Mouse (Mus musculus) left cerebral cortex, adult 2 months (tissue): ENCODE measurements around the gene Foxs1. TPM values are rescaled to one million over a fixed set of nuclear protein-coding genes. Genes with fewer than 3 reads are reported as not detected.

Source experiments
- DNase-seq, 2 experiments: peaks; one replicate each; pipeline ENCODE4 v3.0.0; 2021 to 2022; ENCODE audit warnings: low spot score in 2 of 2, mixed read lengths in 1 of 2; ENCODE audit errors: extremely low spot score in 1 of 2
- H3K27ac ChIP-seq: fragments of 200-600 bp; 2 replicates; pipeline ENCODE4 v1.8.1; 2022
- H3K4me3 ChIP-seq: fragments of 200-600 bp; 2 replicates; pipeline ENCODE4 v1.8.1; 2022
- CTCF ChIP-seq: fragments of 200-600 bp; IDR thresholded peaks from 2 replicates; pipeline ENCODE4 v1.8.1; 2022; ENCODE audit warnings: antibody characterized with exemption, mild to moderate bottlenecking, moderate library complexity
- intact Hi-C: fragments of 180-260 bp; cut with DNase I; formaldehyde crosslinking; loops from one replicate; pipeline ENCODE4 v1.15.1; 2025
- long read RNA-seq, 2 experiments: library from polyadenylated mRNA; stranded (forward); transcript quantifications; one replicate each; pipeline ENCODE4 v2.0.0; 2021; ENCODE audit warnings: borderline mapping rate in 2 of 2
- total RNA-seq, 2 experiments: library from RNA; stranded (reverse); gene quantifications; 2 replicates each; pipeline ENCODE4 v1.2.3; 2021

The Foxs1 gene
- total RNA-seq: under 1 TPM; 0.34 to 0.44 TPM
- long read RNA-seq, experiment 1: 0 reads
- long read RNA-seq, experiment 2: 0 reads

GRCm38 (mm10) chr2:152933048-152933447 lies at the start of gene Foxs1:
Gene Foxs1 (minus strand): TSS chr2:152933208.
- no peak for DNase-seq
- no peak for TF ChIP-seq CTCF
- Histone ChIP-seq H3K27ac (no peak within 1 kb of the TSS), H3K4me3 (no peak within 1 kb of the TSS)
- intact Hi-C loops: no loop called here

GRCm38 (mm10) chr2:152976991-152977390 lies 44.0 kb upstream of the Foxs1 start:
- no peak for DNase-seq
- no peak overlapping the region for H3K27ac ChIP-seq
- TF ChIP-seq CTCF: no peak
- H3K4me3 ChIP-seq: no peak overlapping the region
- intact Hi-C loops: no loop called here

GRCm38 (mm10) chr2:152965555-152965954 lies 32.5 kb upstream of the Foxs1 start:
- DNase-seq: no peak
- TF ChIP-seq CTCF: no peak
- no peak overlapping the region for H3K27ac ChIP-seq
- no peak overlapping the region for H3K4me3 ChIP-seq
- intact Hi-C loops: no loop called here

- TF ChIP-seq CTCF: no peak
These were observed 29.2 kb upstream of the Foxs1 start, which contains the start of gene Ttll9 for GRCm38 (mm10) chr2:152962091-152962793. Gene Ttll9 (plus strand): TSS chr2:152962485.

GRCm38 (mm10) chr2:152958116-152958515 lies 25.1 kb upstream of the Foxs1 start:
- intact Hi-C loops: no loop called here
- DNase-seq: no peak
- Histone ChIP-seq H3K4me3 (no peak overlapping the region), H3K27ac (no peak overlapping the region)
- no peak for TF ChIP-seq CTCF

More at GRCm38 (mm10) chr2:152962091-152962793, 29.2 kb upstream of the Foxs1 start, which contains the start of gene Ttll9:
- peak; percentile 72 to 82 for DNase-seq
- Histone ChIP-seq H3K27ac (no peak within 1 kb of the TSS), H3K4me3 (peak within 1 kb of the TSS; percentile 63)
- intact Hi-C loops: loop anchor here (5.0 kb wide), 1 partner anchor 50 kb away; no protein-coding TSS in a partner anchor

- TF ChIP-seq CTCF: no peak
- Histone ChIP-seq H3K27ac (peak overlapping the region; percentile 93), H3K4me3 (peak overlapping the region; percentile 92)
- no peak for DNase-seq
- intact Hi-C loops: no loop called here
These were observed 19.1 kb upstream of the Foxs1 start for GRCm38 (mm10) chr2:152951850-152952720.

GRCm38 (mm10) chr2:152951065-152951849 lies 18.2 kb upstream of the Foxs1 start, which contains the start of gene Dusp15:
Gene Dusp15 (minus strand): TSS chr2:152951698.
- intact Hi-C loops: no loop called here
- peak; percentile 72 to 74 for DNase-seq
- peak; percentile 30 for TF ChIP-seq CTCF
- Histone ChIP-seq H3K27ac (peak within 1 kb of the TSS; percentile 93), H3K4me3 (peak within 1 kb of the TSS; percentile 92)

GRCm38 (mm10) chr2:152950358-152951064 lies 17.5 kb upstream of the Foxs1 start:
- no peak for DNase-seq
- no peak for TF ChIP-seq CTCF
- intact Hi-C loops: no loop called here

GRCm38 (mm10) chr2:152948438-152949020 lies 15.5 kb upstream of the Foxs1 start:
- Histone ChIP-seq H3K4me3 (no peak overlapping the region), H3K27ac (no peak overlapping the region)
- no peak for TF ChIP-seq CTCF
- no peak for DNase-seq
- intact Hi-C loops: loop anchor here (5.0 kb wide), 1 partner anchor 69 kb away; the partner anchor contains the start of gene Pdrg1

More at GRCm38 (mm10) chr2:152950358-152951064, 17.5 kb upstream of the Foxs1 start:
- H3K4me3 ChIP-seq: peak overlapping the region; percentile 92
- no peak overlapping the region for H3K27ac ChIP-seq

- intact Hi-C loops: loop anchor here (5.0 kb wide), 1 partner anchor 70 kb away; the partner anchor contains the start of gene Pdrg1
- no peak for TF ChIP-seq CTCF
- Histone ChIP-seq H3K27ac (no peak overlapping the region), H3K4me3 (no peak overlapping the region)
- DNase-seq: no peak
These were observed 14.1 kb upstream of the Foxs1 start for GRCm38 (mm10) chr2:152947098-152947497.
